ENCODE assay signal across 8 mouse cellular contexts in genomic region chr2:125857707-125858106, GRCm38 (mm10). TPM values are rescaled to one million over a fixed set of nuclear protein-coding genes. Genes with fewer than 3 reads are reported as not detected.
DNase-seq lines count a peak whose midpoint lies in the region; ATAC-seq and TF ChIP-seq lines count a peak whose summit lies in the region.

No protein-coding gene starts in this region.

- TF ChIP-seq EP300 in heart, postnatal 0 days (IDR thresholded peaks at IDR 0.05; ENCODE audit: low read depth): no peak

- H3K4me2 ChIP-seq in heart, postnatal 0 days (ENCODE audit: low read depth, low read length): peak overlapping the region; percentile 92
- peak overlapping the region; percentile 79 for H3K4me2 ChIP-seq in hindbrain, postnatal 0 days (ENCODE audit: low read depth, low read length)
- peak overlapping the region; percentile 57 for H3K4me2 ChIP-seq in midbrain, embryonic 15.5 days

- no peak for DNase-seq in heart, postnatal 0 days (ENCODE audit: low spot score)
- DNase-seq in heart, adult 9 months (ENCODE audit: low spot score in 2 of 2): no peak
- no peak for DNase-seq in embryonic facial prominence, embryonic 10.5 days (ENCODE audit: low spot score)
- DNase-seq in hindbrain, postnatal 0 days (ENCODE audit: low spot score): no peak
- DNase-seq in right cerebral cortex, postnatal 10 days (ENCODE audit: low spot score in 2 of 2): no peak
- no peak for DNase-seq in frontal cortex, postnatal 36 days (ENCODE audit: low spot score in 2 of 2)

- no peak for ATAC-seq in heart, postnatal 0 days (ENCODE audit: insufficient read depth, low read depth)
- no peak for ATAC-seq in hindbrain, postnatal 0 days
- no peak for ATAC-seq in midbrain, embryonic 15.5 days (replicated peaks)
- ATAC-seq in inflammation-experienced regulatory T-cells, adult 6 months: no peak

- no peaks in the 10 kb centered on the region for H3K27me3 ChIP-seq in heart, postnatal 0 days (ENCODE audit: control insufficient read depth, insufficient read depth, low read length)
- no peaks in the 10 kb centered on the region for H3K27me3 ChIP-seq in embryonic facial prominence, embryonic 10.5 days (replicated peaks; ENCODE audit: low read depth, poor library complexity, severe bottlenecking)
- H3K27me3 ChIP-seq in hindbrain, postnatal 0 days (ENCODE audit: insufficient read depth, low read length): no peaks in the 10 kb centered on the region
- no peaks in the 10 kb centered on the region for H3K27me3 ChIP-seq in midbrain, embryonic 15.5 days (replicated peaks)

- H3K4me1 ChIP-seq in heart, postnatal 0 days (ENCODE audit: control insufficient read depth, insufficient read depth): no peaks in the 10 kb centered on the region
- peaks cover 15% of the 10 kb centered on the region for H3K4me1 ChIP-seq in embryonic facial prominence, embryonic 10.5 days
- H3K4me1 ChIP-seq in hindbrain, postnatal 0 days (ENCODE audit: insufficient read depth, low read length): no peaks in the 10 kb centered on the region; the same call in 1 of the 2 replicates
- peaks cover 22% of the 10 kb centered on the region for H3K4me1 ChIP-seq in midbrain, embryonic 15.5 days

- no peaks in the 10 kb centered on the region for H3K36me3 ChIP-seq in heart, postnatal 0 days (replicated peaks; ENCODE audit: control insufficient read depth, insufficient read depth, low read length)
- H3K36me3 ChIP-seq in embryonic facial prominence, embryonic 10.5 days (replicated peaks): no peaks in the 10 kb centered on the region
- H3K36me3 ChIP-seq in hindbrain, postnatal 0 days (ENCODE audit: insufficient read depth, low read length): no peaks in the 10 kb centered on the region
- no peaks in the 10 kb centered on the region for H3K36me3 ChIP-seq in midbrain, embryonic 15.5 days (replicated peaks)

- H3K4me3 ChIP-seq in heart, postnatal 0 days (ENCODE audit: low read depth, low read length): peak overlapping the region; percentile 92
- H3K4me3 ChIP-seq in embryonic facial prominence, embryonic 10.5 days: peak overlapping the region; percentile 100
- peak overlapping the region; percentile 100 for H3K4me3 ChIP-seq in hindbrain, postnatal 0 days (ENCODE audit: low read length)
- peak overlapping the region; percentile 79 for H3K4me3 ChIP-seq in midbrain, embryonic 15.5 days

- 42% methylated on average over 3 of the region's 3 CpGs for WGBS in heart, postnatal 0 days
- 49% methylated on average over 3 of the region's 3 CpGs for WGBS in embryonic facial prominence, embryonic 10.5 days
- 46% methylated on average over 3 of the region's 3 CpGs for WGBS in hindbrain, postnatal 0 days
- WGBS in midbrain, embryonic 15.5 days: 53% methylated on average over 3 of the region's 3 CpGs

- H3K9me3 ChIP-seq in heart, postnatal 0 days (replicated peaks; ENCODE audit: control insufficient read depth, low read length): no peaks in the 10 kb centered on the region
- no peaks in the 10 kb centered on the region for H3K9me3 ChIP-seq in embryonic facial prominence, embryonic 10.5 days
- no peaks in the 10 kb centered on the region for H3K9me3 ChIP-seq in hindbrain, postnatal 0 days (ENCODE audit: low read length)
- no peaks in the 10 kb centered on the region for H3K9me3 ChIP-seq in midbrain, embryonic 15.5 days

- H3K27ac ChIP-seq in heart, postnatal 0 days (ENCODE audit: low read depth): no peak overlapping the region
- no peak overlapping the region for H3K27ac ChIP-seq in embryonic facial prominence, embryonic 10.5 days (replicated peaks)
- H3K27ac ChIP-seq in hindbrain, postnatal 0 days: no peak overlapping the region
- no peak overlapping the region for H3K27ac ChIP-seq in midbrain, embryonic 15.5 days

- H3K9ac ChIP-seq in heart, postnatal 0 days (replicated peaks; ENCODE audit: low read depth, low read length): no peak overlapping the region
- H3K9ac ChIP-seq in hindbrain, postnatal 0 days (replicated peaks; ENCODE audit: low read length): peak overlapping the region; percentile 98; the same call in 1 of the 2 replicates
- peak overlapping the region; percentile 93; the same call in 1 of the 2 replicates for H3K9ac ChIP-seq in midbrain, embryonic 15.5 days

- TF ChIP-seq CTCF in heart, postnatal 0 days (IDR thresholded peaks at IDR 0.05; ENCODE audit: low read depth): no peak
- TF ChIP-seq CTCF in hindbrain, postnatal 0 days (IDR thresholded peaks at IDR 0.05; ENCODE audit: low read depth): peak; percentile 5; the same call in 1 of the 2 replicates

RNA-seq across cellular contexts. Expression of gene Galk2, which starts 1.2 kb away (rescaled TPM):
- total RNA-seq in heart, postnatal 0 days (2014; rRNA removed; ENCODE audit: low replicate concordance): 47.1 and 53.4 TPM in 2 replicates
- 23.5 and 25.1 TPM in 2 replicates for polyA plus RNA-seq in heart, postnatal 0 days (2015; fragmentation: Nextera tagmentation; extraction: Ambion mirVana)
- 36.7 and 37.3 TPM in 2 replicates for polyA plus RNA-seq in embryonic facial prominence, embryonic 10.5 days (2016; fragmentation: Nextera tagmentation; extraction: Ambion mirVana)
- total RNA-seq in hindbrain, postnatal 0 days (2014; rRNA removed): 30.0 and 32.2 TPM in 2 replicates
- polyA plus RNA-seq in hindbrain, postnatal 0 days (2015; fragmentation: Nextera tagmentation; extraction: Ambion mirVana): 28.9 and 31.2 TPM in 2 replicates
- 31.4 and 31.8 TPM in 2 replicates for polyA plus RNA-seq in midbrain, embryonic 15.5 days (2015; fragmentation: Nextera tagmentation; extraction: Ambion mirVana)
- polyA plus RNA-seq in inflammation-experienced regulatory T-cells, adult 6 months (2017; shearing (Covaris generic)): 10 to 100 TPM; 71.7 to 87.5 (median 71.8) TPM

RNA-seq across cellular contexts. Expression of gene Cops2, which starts 1.2 kb away (rescaled TPM):
- total RNA-seq in heart, postnatal 0 days (2014; rRNA removed; ENCODE audit: low replicate concordance): 51.1 and 70.7 TPM in 2 replicates
- 45.8 and 47.9 TPM in 2 replicates for polyA plus RNA-seq in heart, postnatal 0 days (2015; fragmentation: Nextera tagmentation; extraction: Ambion mirVana)
- polyA plus RNA-seq in embryonic facial prominence, embryonic 10.5 days (2016; fragmentation: Nextera tagmentation; extraction: Ambion mirVana): 94.9 and 98.3 TPM in 2 replicates
- 35.1 and 40.6 TPM in 2 replicates for total RNA-seq in hindbrain, postnatal 0 days (2014; rRNA removed)
- polyA plus RNA-seq in hindbrain, postnatal 0 days (2015; fragmentation: Nextera tagmentation; extraction: Ambion mirVana): 53.8 and 54.8 TPM in 2 replicates
- polyA plus RNA-seq in midbrain, embryonic 15.5 days (2015; fragmentation: Nextera tagmentation; extraction: Ambion mirVana): 58.0 and 58.1 TPM in 2 replicates
- 100 to 1,000 TPM in 1 of 3 experiments, 10 to 100 TPM in 2; 80.3 to 114 (median 87.5) TPM for polyA plus RNA-seq in inflammation-experienced regulatory T-cells, adult 6 months (2017; shearing (Covaris generic))
